Mouse (Mus musculus) midbrain, embryonic 11.5 days (tissue): ENCODE results near the gene Ttc39b. TPM values are rescaled to one million over a fixed set of nuclear protein-coding genes. Genes with fewer than 3 reads are reported as not detected.
A peak's percentile ranks its signal among the peaks of the same experiment; 100 is the strongest.

ENCODE experiments used
- ATAC-seq: fragments of 200-750 bp; cut with Nextera tagmentation; 2 replicates; pipeline ENCODE4 v1.8.0; 2017; ENCODE audit warnings: moderate TSS enrichment, moderate library complexity; ENCODE audit not compliant: low FRiP score
- DNase-seq: peaks from one replicate; pipeline ENCODE4 v3.0.0; 2015; ENCODE audit warnings: low spot score; ENCODE audit errors: missing footprints
- H3K27ac ChIP-seq: fragments of 300-500 bp; sonication (generic); 2 replicates; pipeline ENCODE4 v1.5.1; 2014; ENCODE audit warnings: low read depth, low read length
- H3K27me3 ChIP-seq: fragments of 300-500 bp; sonication (generic); 2 replicates; pipeline ENCODE4 v1.6.1; 2014; ENCODE audit warnings: mild to moderate bottlenecking, low read length, moderate library complexity, mixed read lengths; ENCODE audit not compliant: control insufficient read depth, insufficient read depth
- H3K36me3 ChIP-seq: fragments of 300-500 bp; sonication (generic); 2 replicates; pipeline ENCODE4 v1.6.1; 2014; ENCODE audit warnings: mild to moderate bottlenecking, low read length, moderate library complexity, mixed read lengths; ENCODE audit not compliant: control insufficient read depth, insufficient read depth
- H3K4me1 ChIP-seq: fragments of 300-500 bp; sonication (generic); 2 replicates; pipeline ENCODE4 v1.6.1; 2014; ENCODE audit warnings: low read length; ENCODE audit not compliant: control insufficient read depth, insufficient read depth
- H3K4me2 ChIP-seq: fragments of 300-500 bp; sonication (generic); 2 replicates; pipeline ENCODE4 v1.6.1; 2014; ENCODE audit warnings: mild to moderate bottlenecking, moderate library complexity
- H3K4me3 ChIP-seq: fragments of 300-500 bp; sonication (generic); 2 replicates; pipeline ENCODE4 v1.5.1; 2014; ENCODE audit warnings: low read depth, low read length
- H3K9ac ChIP-seq: fragments of 300-500 bp; sonication (generic); 2 replicates; pipeline ENCODE4 v1.6.1; 2014; ENCODE audit warnings: low read length
- H3K9me3 ChIP-seq: fragments of 300-500 bp; sonication (generic); 2 replicates; pipeline ENCODE4 v1.6.1; 2016; ENCODE audit warnings: low read length; ENCODE audit not compliant: control insufficient read depth
- WGBS: fragments of 180-500 bp; shearing (Covaris S2); extraction: QIAGEN DNeasy Blood & Tissue Kit; methylation state at CpG from one replicate; pipeline ENCODE4 v1.1.7; 2014; 5-methylcytosine and 5-hydroxymethylcytosine counted together
- polyA plus RNA-seq: library from polyadenylated mRNA; unstranded; fragments of >200 nt; fragmentation: Nextera tagmentation; extraction: Ambion mirVana; gene quantifications from 2 replicates; pipeline ENCODE4 v1.2.1, GENCODE M21; 2014

Gene Ttc39b
- 1.9 and 2.1 TPM in 2 replicates for polyA plus RNA-seq

- H3K4me3 ChIP-seq, result peak within 1 kb of the TSS; percentile 68
- peak; percentile 98 for ATAC-seq
- H3K4me2 ChIP-seq, result peak within 1 kb of the TSS; percentile 100
- no peaks in the 10 kb centered on the region for H3K36me3 ChIP-seq
- H3K27ac ChIP-seq, result no peak within 1 kb of the TSS
- H3K27me3 ChIP-seq, result peaks cover 3% of the 10 kb centered on the region; the same call in 1 of the 2 replicates
- under 1% methylated on average over 52 of the region's 59 CpGs for WGBS
- H3K4me1 ChIP-seq, result no peaks in the 10 kb centered on the region; the same call in 1 of the 2 replicates
- H3K9me3 ChIP-seq, result no peaks in the 10 kb centered on the region
- DNase-seq, result peak; percentile 99
- H3K9ac ChIP-seq, result peak within 1 kb of the TSS; percentile 61
Observed at GRCm38 (mm10) chr4:83323910-83324684, at the start of gene Ttc39b. TSS of gene Ttc39b (minus strand) at chr4:83324255.

- no peak for ATAC-seq
- no peak for DNase-seq
- 79% methylated on average over 4 of the region's 4 CpGs for WGBS
- Histone ChIP-seq H3K27me3 (no peaks in the 10 kb centered on the region), H3K4me2 (no peak overlapping the region), H3K36me3 (no peaks in the 10 kb centered on the region), H3K4me3 (no peak overlapping the region), H3K4me1 (no peaks in the 10 kb centered on the region), H3K9me3 (no peaks in the 10 kb centered on the region), H3K27ac (no peak overlapping the region), H3K9ac (no peak overlapping the region)
Observed at GRCm38 (mm10) chr4:83373381-83373780, 49.3 kb upstream of the Ttc39b start.

GRCm38 (mm10) chr4:83357738-83358137 is 33.7 kb upstream of the Ttc39b start:
- WGBS, result 87% methylated on average over 1 of the region's 1 CpGs
- ATAC-seq, result no peak
- Histone ChIP-seq H3K4me2 (no peak overlapping the region), H3K4me3 (no peak overlapping the region), H3K4me1 (no peaks in the 10 kb centered on the region), H3K27me3 (no peaks in the 10 kb centered on the region), H3K9ac (no peak overlapping the region), H3K9me3 (peaks cover 2% of the 10 kb centered on the region; the same call in 1 of the 2 replicates), H3K27ac (no peak overlapping the region), H3K36me3 (no peaks in the 10 kb centered on the region)
- no peak for DNase-seq

GRCm38 (mm10) chr4:83354786-83355185 is 30.7 kb upstream of the Ttc39b start:
- no peak overlapping the region for H3K9ac ChIP-seq
- 93% methylated on average over 2 of the region's 2 CpGs for WGBS
- no peaks in the 10 kb centered on the region for H3K36me3 ChIP-seq
- H3K27ac ChIP-seq, result no peak overlapping the region
- no peaks in the 10 kb centered on the region for H3K27me3 ChIP-seq
- no peak overlapping the region for H3K4me3 ChIP-seq
- no peaks in the 10 kb centered on the region; the same call in 1 of the 2 replicates for H3K9me3 ChIP-seq
- no peak overlapping the region for H3K4me2 ChIP-seq
- DNase-seq, result no peak
- ATAC-seq, result no peak
- no peaks in the 10 kb centered on the region for H3K4me1 ChIP-seq

GRCm38 (mm10) chr4:83353949-83354348 is 29.9 kb upstream of the Ttc39b start:
- DNase-seq (no peak), ATAC-seq (no peak)
- no peak overlapping the region for H3K4me3 ChIP-seq
- H3K4me2 ChIP-seq, result no peak overlapping the region
- H3K4me1 ChIP-seq, result no peaks in the 10 kb centered on the region
- WGBS, result 88% methylated on average over 6 of the region's 6 CpGs
- no peak overlapping the region for H3K9ac ChIP-seq
- H3K9me3 ChIP-seq, result no peaks in the 10 kb centered on the region; the same call in 1 of the 2 replicates
- H3K27me3 ChIP-seq, result no peaks in the 10 kb centered on the region
- no peak overlapping the region for H3K27ac ChIP-seq
- H3K36me3 ChIP-seq, result no peaks in the 10 kb centered on the region

GRCm38 (mm10) chr4:83353276-83353675 is 29.2 kb upstream of the Ttc39b start:
- H3K36me3 ChIP-seq, result no peaks in the 10 kb centered on the region
- H3K27ac ChIP-seq, result no peak overlapping the region
- no peaks in the 10 kb centered on the region for H3K4me1 ChIP-seq
- 95% methylated on average over 12 of the region's 12 CpGs for WGBS
- no peak overlapping the region for H3K9ac ChIP-seq
- H3K27me3 ChIP-seq, result no peaks in the 10 kb centered on the region
- H3K4me2 ChIP-seq, result no peak overlapping the region
- no peaks in the 10 kb centered on the region; the same call in 1 of the 2 replicates for H3K9me3 ChIP-seq
- H3K4me3 ChIP-seq, result no peak overlapping the region
- DNase-seq, result no peak
- no peak for ATAC-seq

- DNase-seq (no peak), ATAC-seq (no peak)
- Histone ChIP-seq H3K36me3 (no peaks in the 10 kb centered on the region), H3K4me3 (no peak overlapping the region), H3K27ac (no peak overlapping the region), H3K4me1 (no peaks in the 10 kb centered on the region), H3K9me3 (no peaks in the 10 kb centered on the region), H3K9ac (no peak overlapping the region), H3K4me2 (no peak overlapping the region), H3K27me3 (no peaks in the 10 kb centered on the region)
- WGBS, result 77% methylated on average over 6 of the region's 6 CpGs
Observed at GRCm38 (mm10) chr4:83350719-83351118, 26.7 kb upstream of the Ttc39b start.

- no peak overlapping the region for H3K9ac ChIP-seq
- no peaks in the 10 kb centered on the region for H3K36me3 ChIP-seq
- ATAC-seq (no peak), DNase-seq (no peak)
- H3K4me2 ChIP-seq, result no peak overlapping the region
- no peak overlapping the region for H3K27ac ChIP-seq
- 92% methylated on average over 1 of the region's 1 CpGs for WGBS
- no peaks in the 10 kb centered on the region for H3K27me3 ChIP-seq
- no peak overlapping the region for H3K4me3 ChIP-seq
- no peaks in the 10 kb centered on the region for H3K9me3 ChIP-seq
- no peaks in the 10 kb centered on the region for H3K4me1 ChIP-seq
Observed at GRCm38 (mm10) chr4:83348970-83349369, 24.9 kb upstream of the Ttc39b start.

GRCm38 (mm10) chr4:83343895-83344294 is 19.8 kb upstream of the Ttc39b start:
- no peak overlapping the region for H3K9ac ChIP-seq
- H3K4me1 ChIP-seq, result no peaks in the 10 kb centered on the region
- no peak overlapping the region for H3K27ac ChIP-seq
- 66% methylated on average over 2 of the region's 2 CpGs for WGBS
- no peak overlapping the region for H3K4me2 ChIP-seq
- DNase-seq (no peak), ATAC-seq (no peak)
- no peak overlapping the region for H3K4me3 ChIP-seq
- no peaks in the 10 kb centered on the region for H3K27me3 ChIP-seq
- H3K9me3 ChIP-seq, result no peaks in the 10 kb centered on the region
- H3K36me3 ChIP-seq, result no peaks in the 10 kb centered on the region
